Mouse (Mus musculus) left cerebral cortex, adult 2 months (tissue): ENCODE measurements around the gene Rad9b. TPM values are rescaled to one million over a fixed set of nuclear protein-coding genes. Genes with fewer than 3 reads are reported as not detected.

Source experiments
- DNase-seq, 2 experiments: peaks; one replicate each; pipeline ENCODE4 v3.0.0; 2021 to 2022; ENCODE audit warnings: low spot score in 2 of 2, mixed read lengths in 1 of 2; ENCODE audit errors: extremely low spot score in 1 of 2
- H3K27ac ChIP-seq: fragments of 200-600 bp; 2 replicates; pipeline ENCODE4 v1.8.1; 2022
- H3K4me3 ChIP-seq: fragments of 200-600 bp; 2 replicates; pipeline ENCODE4 v1.8.1; 2022
- CTCF ChIP-seq: fragments of 200-600 bp; IDR thresholded peaks from 2 replicates; pipeline ENCODE4 v1.8.1; 2022; ENCODE audit warnings: antibody characterized with exemption, mild to moderate bottlenecking, moderate library complexity
- intact Hi-C: fragments of 180-260 bp; cut with DNase I; formaldehyde crosslinking; loops from one replicate; pipeline ENCODE4 v1.15.1; 2025
- total RNA-seq, 2 experiments: library from RNA; stranded (reverse); gene quantifications; 2 replicates each; pipeline ENCODE4 v1.2.3; 2021

Rad9b gene
- total RNA-seq, 2 experiments from 2014 or later = 3.1 to 4.0 TPM

- DNase-seq = peak; percentile 92 to 93
- peak; percentile 89 for TF ChIP-seq CTCF
- intact Hi-C loops = loop anchor here (5.0 kb wide), 2 partner anchors 124 to 279 kb away; no protein-coding TSS in a partner anchor
- Histone ChIP-seq H3K4me3 (peak within 1 kb of the TSS; percentile 86), H3K27ac (peak within 1 kb of the TSS; percentile 95)
Measured at GRCm38 (mm10) chr5:122391786-122392180, 37.8 kb upstream of the Rad9b start, which contains the start of gene Arpc3. TSS of gene Arpc3 (plus strand) at chr5:122391878.

GRCm38 (mm10) chr5:122391178-122391785 lies 37.2 kb upstream of the Rad9b start:
- intact Hi-C loops = loop anchor here (5.0 kb wide), 2 partner anchors 124 to 279 kb away; no protein-coding TSS in a partner anchor
- TF ChIP-seq CTCF = no peak
- Histone ChIP-seq H3K27ac (peak overlapping the region; percentile 95), H3K4me3 (peak overlapping the region; percentile 86)
- DNase-seq = no peak

GRCm38 (mm10) chr5:122390671-122391070 lies 36.6 kb upstream of the Rad9b start:
- Histone ChIP-seq H3K4me3 (no peak overlapping the region), H3K27ac (no peak overlapping the region)
- intact Hi-C loops = loop anchor here (5.0 kb wide), 2 partner anchors 123 to 278 kb away; no protein-coding TSS in a partner anchor
- no peak for DNase-seq
- TF ChIP-seq CTCF = no peak

- no peak for TF ChIP-seq CTCF
- Histone ChIP-seq H3K27ac (no peak overlapping the region), H3K4me3 (no peak overlapping the region)
- no peak for DNase-seq
- intact Hi-C loops = loop anchor here (5.0 kb wide), 2 partner anchors 123 to 278 kb away; no protein-coding TSS in a partner anchor
Measured at GRCm38 (mm10) chr5:122390006-122390405, 36.0 kb upstream of the Rad9b start.

- DNase-seq = peak; percentile 71 to 76
- peak; percentile 95 for TF ChIP-seq CTCF
- Histone ChIP-seq H3K27ac (no peak overlapping the region), H3K4me3 (no peak overlapping the region)
- intact Hi-C loops = no loop called here
Measured at GRCm38 (mm10) chr5:122379374-122380155, 25.5 kb upstream of the Rad9b start.

DNA sequence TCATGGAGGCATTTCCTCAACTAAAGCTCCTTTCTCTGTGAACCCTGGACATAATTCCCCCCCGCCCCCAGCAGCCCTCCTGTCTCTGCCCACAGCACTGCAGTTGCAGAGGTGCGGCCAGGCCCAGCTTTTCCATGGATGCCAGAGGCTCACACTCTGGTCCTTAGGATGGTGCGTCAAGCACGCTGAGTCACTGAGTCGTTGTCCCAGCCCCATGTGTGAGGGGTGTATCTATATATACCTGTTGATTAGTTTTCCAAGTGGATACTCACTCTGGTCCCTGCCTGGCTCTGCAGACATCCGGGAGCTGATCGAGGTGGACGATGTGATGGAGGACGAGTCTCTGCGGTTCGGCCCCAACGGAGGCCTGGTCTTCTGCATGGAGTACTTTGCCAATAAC lies 24.1 kb upstream of the Rad9b start:
- Histone ChIP-seq H3K4me3 (no peak overlapping the region), H3K27ac (no peak overlapping the region)
- intact Hi-C loops = no loop called here
- no peak for DNase-seq
- no peak for TF ChIP-seq CTCF

DNA sequence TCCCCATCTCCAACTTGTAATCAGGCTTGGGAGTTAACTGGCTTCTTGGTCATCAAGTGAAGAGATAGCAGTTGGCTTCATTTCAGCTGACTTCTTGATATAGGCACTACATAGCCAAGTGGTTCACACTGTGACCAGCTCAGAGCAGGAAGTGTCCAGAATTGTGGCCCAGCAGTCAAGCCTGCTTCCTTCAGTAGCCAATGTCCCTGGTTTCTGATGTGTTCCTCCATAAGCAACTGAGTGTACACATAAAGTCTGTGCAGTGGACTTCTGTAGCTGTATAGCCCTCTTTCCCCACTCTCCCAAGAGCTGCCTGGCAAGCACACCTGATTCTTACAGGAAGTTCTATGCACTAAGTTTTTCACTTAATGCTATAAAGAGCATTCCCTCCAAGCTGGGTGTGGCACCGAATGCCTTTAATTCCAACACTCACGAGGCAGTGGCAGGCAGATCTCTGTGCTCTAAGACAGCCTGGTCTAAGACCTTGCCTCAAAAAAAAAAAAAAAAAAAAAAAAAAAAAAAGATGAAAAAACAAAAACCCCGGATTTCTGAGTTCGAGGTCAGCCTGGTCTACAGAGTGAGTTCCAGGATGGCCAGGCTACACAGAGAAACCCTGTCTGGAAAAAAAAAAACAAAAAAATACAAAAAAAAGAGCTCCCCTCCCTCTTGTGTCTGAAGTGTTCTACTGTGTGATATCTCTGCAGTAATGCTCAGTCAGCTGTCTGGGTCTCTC lies 23.2 kb upstream of the Rad9b start:
- Histone ChIP-seq H3K4me3 (no peak overlapping the region), H3K27ac (no peak overlapping the region)
- intact Hi-C loops = no loop called here
- TF ChIP-seq CTCF = no peak
- DNase-seq = no peak

DNA sequence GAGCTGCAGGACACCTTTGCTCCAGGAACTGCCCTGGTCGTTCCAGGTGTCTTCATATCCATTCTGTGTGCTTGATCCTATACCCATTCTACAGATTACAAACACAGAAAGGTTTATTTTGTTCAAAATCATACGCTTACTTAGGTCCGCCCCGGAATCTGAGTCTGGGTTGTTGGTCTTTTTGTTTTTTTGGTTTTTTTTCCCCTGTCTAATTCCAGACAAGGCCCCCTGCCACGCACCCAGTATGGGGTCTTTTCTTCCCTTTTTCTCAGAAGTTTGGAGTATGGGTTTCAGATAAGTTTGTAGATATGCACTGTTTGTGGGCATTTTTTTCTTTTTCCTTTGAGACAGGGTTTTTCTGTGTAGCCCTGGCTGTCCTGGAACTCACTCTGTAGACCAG lies 18.8 kb upstream of the Rad9b start:
- peak overlapping the region; percentile 74 for H3K4me3 ChIP-seq
- DNase-seq = no peak
- TF ChIP-seq CTCF = no peak
- H3K27ac ChIP-seq = peak overlapping the region; percentile 96
- intact Hi-C loops = loop anchor here (1.0 kb wide), 1 partner anchor 19 kb away; the partner anchor contains the start of genes Rad9b and Vps29

- peak within 1 kb of the TSS; percentile 96 for H3K27ac ChIP-seq
- intact Hi-C loops = loop anchor here (1.0 kb wide), 1 partner anchor 18 kb away; the partner anchor contains the start of genes Rad9b and Vps29
- DNase-seq = peak; percentile 100
- no peak for TF ChIP-seq CTCF
- H3K4me3 ChIP-seq = peak within 1 kb of the TSS; percentile 74
Measured at GRCm38 (mm10) chr5:122372192-122372769, 18.2 kb upstream of the Rad9b start, which contains the start of gene Fam216a. TSS of gene Fam216a (minus strand) at chr5:122372364.

DNA sequence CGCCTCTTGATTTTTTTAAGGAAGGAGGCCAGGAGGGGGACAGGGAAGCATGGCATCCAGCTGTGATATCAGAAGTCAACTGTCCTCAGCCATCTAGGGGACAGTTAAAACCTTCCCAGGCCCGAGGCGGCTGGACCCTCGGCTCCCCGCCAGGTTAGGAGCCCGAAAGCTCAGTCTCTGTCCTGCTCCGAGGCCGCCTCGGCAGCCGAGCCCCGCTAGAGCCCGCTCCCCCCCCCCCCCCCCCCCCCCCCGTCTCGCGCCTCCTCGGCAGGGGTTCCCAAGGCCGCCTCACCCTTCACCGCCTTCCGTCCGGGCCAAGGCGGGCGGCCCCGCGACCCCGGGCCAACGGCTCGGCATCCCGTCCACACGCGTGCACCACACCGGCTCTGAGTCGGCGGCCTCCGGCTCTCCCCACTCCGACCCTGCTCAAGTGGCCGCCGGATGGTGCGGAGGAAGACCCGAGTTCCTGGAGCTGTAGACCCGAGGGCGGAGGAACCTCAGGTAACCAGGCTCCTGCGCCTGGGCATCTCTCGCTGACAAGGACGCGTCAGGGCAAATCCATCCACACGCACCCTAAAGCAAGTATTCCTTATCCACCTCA lies 17.7 kb upstream of the Rad9b start, which contains the start of gene Gpn3:
Gene Gpn3 (plus strand): TSS at position 286 of the 601 bp plus-strand sequence.
- DNase-seq = peak in 1 of 2 experiments; percentile 22
- Histone ChIP-seq H3K27ac (peak within 1 kb of the TSS; percentile 96), H3K4me3 (peak within 1 kb of the TSS; percentile 74)
- intact Hi-C loops = loop anchor here (1.0 kb wide), 1 partner anchor 17 kb away; the partner anchor contains the start of genes Rad9b and Vps29
- no peak for TF ChIP-seq CTCF
